Mouse (Mus musculus): ENCODE data around the gene Far1. TPM values are rescaled to one million over a fixed set of nuclear protein-coding genes. Genes with fewer than 3 reads are reported as not detected.

Far1 gene
- total and polyA plus RNA-seq, 3 experiments = 26.4 to 34.2 TPM; not detected in 1

DNA sequence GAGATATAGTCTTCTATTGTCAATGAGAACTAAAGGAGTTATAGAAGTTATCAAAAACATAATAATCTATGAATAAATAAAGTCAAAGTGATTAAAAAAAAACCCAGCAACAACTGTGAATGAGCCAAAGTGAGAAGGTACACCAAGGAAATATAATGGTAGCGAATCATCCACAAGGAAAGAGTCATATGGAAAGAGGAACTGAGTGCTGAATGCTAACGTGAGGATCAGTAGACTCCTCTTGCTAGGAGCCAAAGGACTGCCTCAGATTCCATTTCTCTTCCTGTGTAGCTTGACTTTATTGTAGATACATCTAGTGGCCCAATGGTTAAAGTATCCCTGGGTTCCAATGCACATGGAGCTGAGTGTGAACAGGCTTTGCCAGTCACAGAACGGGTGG is 45.3 kb upstream of the Far1 start:
- no peak overlapping the region for H3K4me3 ChIP-seq (ENCODE audit: control insufficient read depth in 1 of 2, insufficient read depth in 1 of 2, low read depth in 2 of 2, low read length in 2 of 2)
- no peak for DNase-seq (ENCODE audit: low read depth, low spot score)
- no peaks in the 10 kb centered on the region for H3K9me3 ChIP-seq (replicated peaks; ENCODE audit: insufficient read depth, low read length)
- TF ChIP-seq ZC3H11A (IDR thresholded peaks at IDR 0.05; ENCODE audit: low read depth, low read length) (no peak), CHD1 (IDR thresholded peaks at IDR 0.05; ENCODE audit: low read depth, low read length) (no peak), EP300 (IDR thresholded peaks at IDR 0.05; ENCODE audit: low read depth in 1 of 2, low read length in 2 of 2) (no peak), POLR2A (IDR thresholded peaks at IDR 0.05; ENCODE audit: control insufficient read depth in 1 of 2, insufficient read depth in 1 of 2, low read depth in 1 of 2, low read length in 2 of 2, poor library complexity in 1 of 2) (no peak), ZNF384 (IDR thresholded peaks at IDR 0.05; ENCODE audit: low read depth, low read length) (no peak), NELFE (IDR thresholded peaks at IDR 0.05; ENCODE audit: low read depth, low read length) (no peak)
- no peaks in the 10 kb centered on the region for H3K79me2 ChIP-seq (ENCODE audit: control insufficient read depth, insufficient read depth, low read length, poor library complexity)
- H3K9ac ChIP-seq (ENCODE audit: control insufficient read depth, low read depth, low read length, poor library complexity, severe bottlenecking) = no peak overlapping the region
- H3K27me3 ChIP-seq (ENCODE audit: control insufficient read depth in 1 of 2, insufficient read depth in 2 of 2, low read length in 2 of 2) = no peaks in the 10 kb centered on the region
- no peaks in the 10 kb centered on the region for H3K36me3 ChIP-seq (ENCODE audit: control insufficient read depth in 1 of 2, insufficient read depth in 2 of 2, low read length in 2 of 2)
- H3K27ac ChIP-seq (ENCODE audit: control insufficient read depth, low read depth, low read length) = no peak overlapping the region
- no peaks in the 10 kb centered on the region for H3K4me1 ChIP-seq (ENCODE audit: control insufficient read depth in 1 of 2, insufficient read depth in 2 of 2, low read length in 2 of 2)

DNA sequence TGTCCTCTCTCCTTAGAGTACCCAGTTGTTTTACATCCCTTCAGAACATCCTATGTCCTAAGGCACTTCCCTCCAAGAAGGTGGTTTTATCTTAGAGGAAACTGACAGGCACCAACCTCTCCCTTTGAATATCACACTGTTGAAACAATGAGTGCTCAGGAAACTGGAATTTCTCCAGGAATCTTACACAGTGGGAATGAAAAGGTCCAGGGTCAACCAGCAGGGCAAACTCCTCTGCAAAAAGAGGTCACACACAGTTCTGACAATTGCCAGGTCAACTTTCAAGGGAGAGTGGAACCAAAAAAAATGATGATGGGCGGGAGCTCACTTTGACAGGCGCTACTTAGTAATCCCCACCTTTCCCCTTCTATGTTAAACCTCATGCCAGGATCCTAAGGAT is 43.0 kb upstream of the Far1 start:
- no peaks in the 10 kb centered on the region for H3K36me3 ChIP-seq (ENCODE audit: control insufficient read depth in 1 of 2, insufficient read depth in 2 of 2, low read length in 2 of 2)
- DNase-seq (ENCODE audit: low read depth, low spot score) = no peak
- no peak overlapping the region for H3K9ac ChIP-seq (ENCODE audit: control insufficient read depth, low read depth, low read length, poor library complexity, severe bottlenecking)
- no peaks in the 10 kb centered on the region for H3K27me3 ChIP-seq (ENCODE audit: control insufficient read depth in 1 of 2, insufficient read depth in 2 of 2, low read length in 2 of 2)
- no peaks in the 10 kb centered on the region for H3K79me2 ChIP-seq (ENCODE audit: control insufficient read depth, insufficient read depth, low read length, poor library complexity)
- TF ChIP-seq USF1 (IDR thresholded peaks at IDR 0.05; ENCODE audit: low read depth, low read length) = no peak
- no peak for TF ChIP-seq CHD2 (IDR thresholded peaks at IDR 0.05; ENCODE audit: low read length)
- no peak for TF ChIP-seq BHLHE40 (IDR thresholded peaks at IDR 0.05; ENCODE audit: borderline replicate concordance, low read depth, low read length)
- no peak for TF ChIP-seq ZC3H11A (IDR thresholded peaks at IDR 0.05; ENCODE audit: low read depth, low read length)
- no peak for TF ChIP-seq NRF1 (IDR thresholded peaks at IDR 0.05; ENCODE audit: insufficient read depth, low read depth, low read length, poor library complexity, severe bottlenecking)
- TF ChIP-seq MEF2A (IDR thresholded peaks at IDR 0.05; ENCODE audit: extremely low read depth, insufficient replicate concordance, low read depth, low read length, poor library complexity, severe bottlenecking) = no peak
- no peak for TF ChIP-seq UBTF (IDR thresholded peaks at IDR 0.05; ENCODE audit: borderline replicate concordance, insufficient read depth, low read depth, low read length)
- no peak for TF ChIP-seq CTCF (IDR thresholded peaks at IDR 0.05 in 2 of 3, conservative IDR thresholded peaks at IDR 0.05 in 1 of 3; ENCODE audit: control insufficient read depth in 1 of 3, insufficient read depth in 1 of 3, low read depth in 2 of 3, low read length in 3 of 3, poor library complexity in 1 of 3, severe bottlenecking in 1 of 3)
- no peak for TF ChIP-seq TAL1 (IDR thresholded peaks at IDR 0.05; ENCODE audit: low read length)
- no peak for TF ChIP-seq ZNF384 (IDR thresholded peaks at IDR 0.05; ENCODE audit: low read depth, low read length)
- no peak for TF ChIP-seq MYC (IDR thresholded peaks at IDR 0.05; ENCODE audit: low read depth, low read length)
- no peak for TF ChIP-seq MAZ (IDR thresholded peaks at IDR 0.05; ENCODE audit: low read depth, low read length)
- TF ChIP-seq MAX (IDR thresholded peaks at IDR 0.05; ENCODE audit: low read length) = no peak
- TF ChIP-seq USF2 (IDR thresholded peaks at IDR 0.05; ENCODE audit: borderline replicate concordance in 1 of 2, insufficient read depth in 1 of 2, low read depth in 1 of 2, low read length in 2 of 2) = no peak
- TF ChIP-seq GATA1 (IDR thresholded peaks at IDR 0.05; ENCODE audit: low read depth, low read length) = no peak
- H3K9me3 ChIP-seq (replicated peaks; ENCODE audit: insufficient read depth, low read length) = no peaks in the 10 kb centered on the region
- H3K4me1 ChIP-seq (ENCODE audit: control insufficient read depth in 1 of 2, insufficient read depth in 2 of 2, low read length in 2 of 2) = no peaks in the 10 kb centered on the region
- no peak overlapping the region for H3K4me3 ChIP-seq (ENCODE audit: control insufficient read depth in 1 of 2, insufficient read depth in 1 of 2, low read depth in 2 of 2, low read length in 2 of 2)
- H3K27ac ChIP-seq (ENCODE audit: control insufficient read depth, low read depth, low read length) = no peak overlapping the region
